Mouse (Mus musculus) A20 (cell line): Measurements from ENCODE around the gene Olfr586.

Experiments used
- DNase-seq: peaks from one replicate; pipeline ENCODE4 v3.0.0-alpha.2; 2011; ENCODE audit warnings: low read depth, low spot score

Olfr586 gene

DNA sequence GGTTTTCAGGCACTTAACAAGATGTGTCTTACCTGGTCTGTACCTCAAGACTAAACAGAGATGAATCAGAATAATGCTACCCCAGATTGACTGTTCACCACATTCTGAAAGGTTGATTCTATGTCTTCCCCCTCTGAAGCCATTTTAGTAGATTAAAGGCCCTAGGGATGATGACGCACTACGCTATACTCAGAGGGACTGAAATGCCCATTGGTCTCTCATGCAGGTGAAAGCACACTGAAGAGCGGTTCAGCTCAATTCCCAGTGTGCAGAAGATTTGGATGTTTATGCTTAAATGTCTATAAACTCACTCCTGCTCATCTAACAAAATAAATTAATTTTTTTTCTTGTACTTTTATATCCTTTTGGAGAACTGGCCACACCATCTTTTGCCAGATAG is at the start of gene Olfr586:
TSS of gene Olfr586 (minus strand) at position 101 of the 400 bp plus-strand sequence.
- no peak for DNase-seq

DNA sequence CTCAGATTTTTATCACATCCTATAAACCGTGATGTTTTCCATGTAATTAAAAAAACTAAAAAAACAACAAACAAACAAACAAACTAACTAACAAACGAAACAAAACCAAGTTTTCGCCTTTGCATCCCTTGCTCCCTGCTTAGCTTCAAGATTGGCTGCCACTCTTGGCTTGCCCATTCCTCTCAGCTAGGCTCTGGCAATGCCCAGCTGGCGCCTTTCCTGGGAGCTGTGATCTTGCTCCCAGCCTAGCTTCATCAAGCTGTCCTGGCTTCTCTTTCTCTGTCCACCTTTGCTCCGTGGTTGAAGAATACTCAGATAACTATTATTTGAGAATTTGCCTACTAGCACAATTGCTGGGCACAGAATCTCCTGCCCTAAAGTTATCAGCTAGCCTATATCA is 44.3 kb upstream of the Olfr586 start:
- no peak for DNase-seq

DNA sequence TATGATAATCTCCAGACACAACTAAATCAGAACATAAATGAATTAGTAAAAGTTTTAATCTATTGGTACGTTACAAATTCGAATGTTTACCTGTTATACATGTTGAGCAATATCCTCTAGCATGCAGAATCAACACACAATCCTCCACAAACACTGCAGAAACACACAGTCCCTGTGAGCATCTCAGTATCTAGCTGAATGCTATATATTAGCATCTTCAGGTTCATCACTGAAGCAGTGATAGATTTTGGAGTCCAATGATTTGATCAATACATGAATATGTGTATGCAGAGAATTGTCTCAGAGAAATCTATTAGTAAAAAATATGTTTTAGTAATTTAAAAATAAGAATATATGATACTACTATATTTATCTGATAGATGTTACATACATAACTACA is 30.8 kb upstream of the Olfr586 start, which contains the start of gene Olfr589:
TSS of gene Olfr589 (minus strand) at position 101 of the 400 bp plus-strand sequence.
- no peak for DNase-seq

DNA sequence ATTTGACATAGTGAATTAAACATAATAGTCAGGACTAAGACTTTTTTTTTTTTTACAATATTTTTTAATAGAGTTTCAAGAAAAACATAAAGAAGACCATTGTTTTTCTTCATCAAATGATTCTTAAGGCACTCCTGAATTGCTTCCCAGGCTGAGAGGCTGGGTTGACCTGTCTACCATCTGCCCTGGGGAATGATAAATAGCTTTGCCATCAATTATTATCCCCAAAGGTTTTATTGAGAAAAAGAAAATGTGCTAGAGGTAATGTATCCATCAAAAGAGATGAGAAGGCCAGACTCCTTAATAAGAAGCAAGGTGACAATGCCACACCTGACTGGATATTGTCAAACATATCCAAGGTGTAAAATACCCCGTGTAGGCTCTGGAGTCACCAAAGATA is 15.1 kb upstream of the Olfr586 start, which contains the start of gene Olfr588-ps1:
TSS of gene Olfr588-ps1 (plus strand) at position 301 of the 400 bp plus-strand sequence.
- DNase-seq, result no peak

DNA sequence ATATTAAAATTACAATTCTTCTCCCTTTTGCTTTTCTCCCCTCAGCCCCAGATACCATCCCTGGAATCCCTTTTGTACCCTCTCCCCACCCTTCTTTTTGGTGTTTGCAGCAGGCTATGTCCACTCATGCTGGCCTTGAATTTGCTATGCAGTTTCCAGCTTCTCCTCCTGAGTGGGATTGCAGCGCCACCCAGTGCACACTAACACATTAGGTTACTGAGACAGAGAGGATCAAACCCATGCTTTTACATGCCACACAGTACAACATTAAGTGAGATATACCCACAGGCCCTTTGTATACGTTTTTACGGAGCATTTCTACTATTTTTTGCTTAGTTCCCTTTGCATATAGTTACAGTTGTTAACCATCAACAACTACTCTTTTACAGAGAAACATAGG is 6.0 kb downstream of the Olfr586 start:
- DNase-seq, result peak; percentile 30

DNA sequence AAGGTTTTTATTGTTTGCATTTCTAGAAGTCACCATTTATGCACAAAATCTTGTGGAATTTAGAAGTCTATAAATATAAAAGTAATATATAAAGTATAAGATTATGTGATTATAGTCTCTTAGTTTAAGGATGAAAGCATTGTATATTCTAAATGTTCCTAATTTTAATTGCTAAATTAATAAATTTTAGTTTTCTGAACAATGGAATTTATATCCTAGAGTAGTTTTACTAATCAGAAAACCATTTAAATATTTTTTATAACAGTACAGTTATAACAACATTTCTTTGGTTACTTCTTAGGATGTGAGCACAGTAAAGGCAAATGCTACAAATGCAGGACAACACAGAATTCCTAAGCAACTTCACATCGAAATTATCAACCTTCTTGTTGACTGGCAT is 28.0 kb downstream of the Olfr586 start, which contains the start of gene Olfr585:
TSS of gene Olfr585 (plus strand) at position 301 of the 400 bp plus-strand sequence.
- DNase-seq, result no peak

DNA sequence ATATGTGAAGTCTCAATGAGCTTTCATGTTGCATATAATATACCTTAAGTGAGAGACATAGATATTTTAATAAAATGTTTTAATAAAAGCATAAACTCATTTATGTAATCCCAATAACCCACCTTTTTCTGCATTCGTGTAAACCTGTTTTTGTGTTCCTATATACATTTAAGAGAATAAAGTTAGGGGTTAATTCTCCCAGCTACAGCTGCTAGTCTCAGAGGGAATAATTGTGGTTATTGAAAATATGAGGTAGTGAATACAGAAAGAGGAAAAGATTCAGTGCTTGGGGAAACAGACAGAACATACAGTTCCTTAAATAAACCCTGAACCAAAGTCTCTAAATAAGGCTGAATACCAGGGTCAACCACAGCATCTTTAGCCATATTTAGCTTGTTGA is 43.9 kb downstream of the Olfr586 start, which contains the start of gene Olfr584:
TSS of gene Olfr584 (plus strand) at position 301 of the 400 bp plus-strand sequence.
- DNase-seq, result no peak
